Mouse (Mus musculus) MEL (cell line): ENCODE results near the gene Mab21l3. TPM values are rescaled to one million over a fixed set of nuclear protein-coding genes. Genes with fewer than 3 reads are reported as not detected.

Experiments
- DNase-seq: peaks from one replicate; pipeline ENCODE4 v3.0.0; 2011; ENCODE audit warnings: low read depth, low spot score
- H3K27ac ChIP-seq: 2 replicates; pipeline ENCODE4 v1.5.1; 2012; ENCODE audit warnings: low read depth, mild to moderate bottlenecking, control low read depth, low read length, moderate library complexity; ENCODE audit not compliant: control insufficient read depth
- H3K27me3 ChIP-seq, 2 experiments: fragments of 150-350 bp in 1 of 2; sonication (generic) in 1 of 2; 2 replicates each; pipeline ENCODE4 v1.6.1; 2012; ENCODE audit warnings: low read length in 2 of 2, mild to moderate bottlenecking in 2 of 2, improper control_type of control experiment in 1 of 2, moderate library complexity in 1 of 2; ENCODE audit not compliant: insufficient read depth in 2 of 2, control insufficient read depth in 1 of 2
- H3K36me3 ChIP-seq, 2 experiments: 2 replicates each; pipeline ENCODE4 v1.6.1; 2012 to 2014; ENCODE audit warnings: low read length in 2 of 2, improper control_type of control experiment in 1 of 2, inconsistent platforms in 1 of 2, mild to moderate bottlenecking in 1 of 2; ENCODE audit not compliant: insufficient read depth in 2 of 2, control insufficient read depth in 1 of 2
- H3K4me1 ChIP-seq, 2 experiments: fragments of 150-350 bp in 1 of 2; sonication (generic) in 1 of 2; 2 replicates each; pipeline ENCODE4 v1.6.1; 2012; ENCODE audit warnings: low read length in 2 of 2, improper control_type of control experiment in 1 of 2, mild to moderate bottlenecking in 1 of 2; ENCODE audit not compliant: insufficient read depth in 2 of 2, control insufficient read depth in 1 of 2
- H3K4me3 ChIP-seq, 2 experiments: fragments of 150-350 bp in 1 of 2; sonication (generic) in 1 of 2; 2 replicates each; pipeline ENCODE4 v1.5.1; 2012; ENCODE audit warnings: low read depth in 2 of 2, low read length in 2 of 2, mild to moderate bottlenecking in 2 of 2, moderate library complexity in 2 of 2, control low read depth in 1 of 2, improper control_type of control experiment in 1 of 2; ENCODE audit not compliant: control insufficient read depth in 1 of 2, insufficient read depth in 1 of 2
- H3K79me2 ChIP-seq: 2 replicates; pipeline ENCODE4 v1.6.1; 2012; ENCODE audit warnings: mild to moderate bottlenecking, low read length, moderate library complexity; ENCODE audit not compliant: control insufficient read depth, poor library complexity, insufficient read depth
- H3K9ac ChIP-seq: 2 replicates; pipeline ENCODE4 v1.6.1; 2012; ENCODE audit warnings: low read depth, mild to moderate bottlenecking, control low read depth, low read length, moderate library complexity; ENCODE audit not compliant: control insufficient read depth, poor library complexity, severe bottlenecking
- H3K9me3 ChIP-seq: fragments of 150-350 bp; sonication (generic); replicated peaks from 2 replicates; pipeline ENCODE4 v1.6.1; 2012; ENCODE audit warnings: mild to moderate bottlenecking, low read length, improper control_type of control experiment, moderate library complexity; ENCODE audit not compliant: insufficient read depth
- BHLHE40 ChIP-seq: IDR thresholded peaks from 2 replicates; pipeline ENCODE4 v1.6.1; 2012; ENCODE audit warnings: low read depth, mild to moderate bottlenecking, inconsistent platforms, low read length, improper control_type of control experiment, borderline replicate concordance
- CHD1 ChIP-seq: IDR thresholded peaks from 2 replicates; pipeline ENCODE4 v1.6.1; 2012; ENCODE audit warnings: low read depth, mild to moderate bottlenecking, inconsistent platforms, low read length, improper control_type of control experiment
- CTCF ChIP-seq, 3 experiments: IDR thresholded peaks in 2 of 3; conservative IDR thresholded peaks in 1 of 3; 2 replicates each; pipeline ENCODE4 v1.5.1; 2011 to 2012; ENCODE audit warnings: low read length in 3 of 3, low read depth in 2 of 3, mild to moderate bottlenecking in 2 of 3, improper control_type of control experiment in 1 of 3, inconsistent platforms in 1 of 3, mixed read lengths in 1 of 3, moderate library complexity in 1 of 3; ENCODE audit not compliant: control insufficient read depth in 1 of 3, insufficient read depth in 1 of 3, poor library complexity in 1 of 3, severe bottlenecking in 1 of 3
- EP300 ChIP-seq, 2 experiments: IDR thresholded peaks; 2 replicates each; pipeline ENCODE4 v1.6.1; 2011; ENCODE audit warnings: improper control_type of control experiment in 2 of 2, low read length in 2 of 2, low read depth in 1 of 2, mild to moderate bottlenecking in 1 of 2
- ETS1 ChIP-seq: IDR thresholded peaks from 2 replicates; pipeline ENCODE4 v1.6.1; 2012; ENCODE audit warnings: low read depth, mild to moderate bottlenecking, inconsistent platforms, low read length, improper control_type of control experiment, moderate library complexity
- HCFC1 ChIP-seq: IDR thresholded peaks from 2 replicates; pipeline ENCODE4 v1.6.1; 2012; ENCODE audit warnings: low read depth, mild to moderate bottlenecking, inconsistent platforms, low read length, improper control_type of control experiment, moderate library complexity
- MAX ChIP-seq: IDR thresholded peaks from 2 replicates; pipeline ENCODE4 v1.6.1; 2011; ENCODE audit warnings: low read length, improper control_type of control experiment
- NRF1 ChIP-seq: IDR thresholded peaks from 2 replicates; pipeline ENCODE4 v1.6.1; 2014; ENCODE audit warnings: low read depth, mild to moderate bottlenecking, inconsistent platforms, low read length, improper control_type of control experiment, moderate library complexity; ENCODE audit not compliant: poor library complexity, insufficient read depth, severe bottlenecking
- POLR2A ChIP-seq, 2 experiments: IDR thresholded peaks; 2 replicates each; pipeline ENCODE4 v1.6.1; 2011 to 2012; ENCODE audit warnings: low read length in 2 of 2, mild to moderate bottlenecking in 2 of 2, control low read depth in 1 of 2, improper control_type of control experiment in 1 of 2, low read depth in 1 of 2, moderate library complexity in 1 of 2; ENCODE audit not compliant: control insufficient read depth in 1 of 2, insufficient read depth in 1 of 2, poor library complexity in 1 of 2
- RAD21 ChIP-seq: IDR thresholded peaks from 2 replicates; pipeline ENCODE4 v1.6.1; 2011; ENCODE audit warnings: mild to moderate bottlenecking, low read depth, low read length, improper control_type of control experiment
- RCOR1 ChIP-seq: IDR thresholded peaks from 2 replicates; pipeline ENCODE4 v1.6.1; 2012; ENCODE audit warnings: low read depth, mild to moderate bottlenecking, inconsistent platforms, low read length, improper control_type of control experiment
- SIN3A ChIP-seq: IDR thresholded peaks from 2 replicates; pipeline ENCODE4 v1.6.1; 2012; ENCODE audit warnings: low read length, improper control_type of control experiment, inconsistent platforms
- SMC3 ChIP-seq: IDR thresholded peaks from 2 replicates; pipeline ENCODE4 v1.6.1; 2011; ENCODE audit warnings: low read depth, low read length, improper control_type of control experiment
- TAL1 ChIP-seq: IDR thresholded peaks from 2 replicates; pipeline ENCODE4 v1.6.1; 2012; ENCODE audit warnings: mild to moderate bottlenecking, inconsistent platforms, low read length, moderate library complexity, mixed read lengths
- TBP ChIP-seq: IDR thresholded peaks from 2 replicates; pipeline ENCODE4 v1.8.0; 2011; ENCODE audit warnings: low read depth, low read length, improper control_type of control experiment
- ZC3H11A ChIP-seq: IDR thresholded peaks from 2 replicates; pipeline ENCODE4 v1.6.1; 2012; ENCODE audit warnings: low read depth, mild to moderate bottlenecking, inconsistent platforms, low read length, improper control_type of control experiment
- ZKSCAN1 ChIP-seq: IDR thresholded peaks from 2 replicates; pipeline ENCODE4 v1.6.1; 2012; ENCODE audit warnings: low read depth, mild to moderate bottlenecking, inconsistent platforms, low read length, improper control_type of control experiment, moderate library complexity
- polyA plus RNA-seq, 2 experiments: library from polyadenylated mRNA; stranded (reverse) in 1 of 2; unstranded in 1 of 2; fragments of >175 nt in 1 of 2; fragments of >200 nt in 1 of 2; gene quantifications; 2 replicates each; pipeline versions ENCODE4 v1.2.1 to v1.2.4; 2012; ENCODE audit warnings: low replicate concordance in 2 of 2, low read depth in 1 of 2; ENCODE audit not compliant: insufficient read length in 2 of 2, insufficient read depth in 1 of 2, missing spikeins in 1 of 2
- total RNA-seq: library from RNA; depleted of rRNA; stranded (reverse); fragments of 300-350 nt; gene quantifications from 2 replicates; pipeline ENCODE4 v1.2.3, GENCODE M21; 2012

Gene Mab21l3
- total and polyA plus RNA-seq, 3 experiments = 0.04 TPM; not detected in 2

GRCm38 (mm10) chr3:101881721-101882120, 33.0 kb upstream of the Mab21l3 start:
- Histone ChIP-seq H3K4me1 (no peaks in the 10 kb centered on the region), H3K4me3 (no peak overlapping the region), H3K27ac (no peak overlapping the region), H3K9me3 (no peaks in the 10 kb centered on the region), H3K27me3 (no peaks in the 10 kb centered on the region), H3K9ac (no peak overlapping the region), H3K36me3 (no peaks in the 10 kb centered on the region), H3K79me2 (no peaks in the 10 kb centered on the region)
- TF ChIP-seq TAL1 = no peak
- TF ChIP-seq ZKSCAN1 = no peak
- TF ChIP-seq ETS1 = no peak
- no peak for TF ChIP-seq ZC3H11A
- no peak for TF ChIP-seq EP300 (IDR thresholded peaks at IDR 0.05; ENCODE audit: low read depth in 1 of 2, low read length in 2 of 2)
- DNase-seq = no peak

GRCm38 (mm10) chr3:101880818-101881217, 32.1 kb upstream of the Mab21l3 start:
- Histone ChIP-seq H3K36me3 (no peaks in the 10 kb centered on the region), H3K27ac (no peak overlapping the region), H3K9me3 (no peaks in the 10 kb centered on the region), H3K4me3 (no peak overlapping the region), H3K4me1 (no peaks in the 10 kb centered on the region), H3K79me2 (no peaks in the 10 kb centered on the region), H3K27me3 (no peaks in the 10 kb centered on the region), H3K9ac (no peak overlapping the region)
- peak; percentile 5 for DNase-seq
- TF ChIP-seq CTCF (IDR thresholded peaks at IDR 0.05 in 2 of 3, conservative IDR thresholded peaks at IDR 0.05 in 1 of 3; ENCODE audit: control insufficient read depth in 1 of 3, insufficient read depth in 1 of 3, low read depth in 2 of 3, low read length in 3 of 3, poor library complexity in 1 of 3, severe bottlenecking in 1 of 3) (peak; percentile 15 to 21 (median 17); a peak in 1 of 6 replicates), NRF1 (no peak), SMC3 (peak; percentile 18), RAD21 (peak; percentile 12)

DNA sequence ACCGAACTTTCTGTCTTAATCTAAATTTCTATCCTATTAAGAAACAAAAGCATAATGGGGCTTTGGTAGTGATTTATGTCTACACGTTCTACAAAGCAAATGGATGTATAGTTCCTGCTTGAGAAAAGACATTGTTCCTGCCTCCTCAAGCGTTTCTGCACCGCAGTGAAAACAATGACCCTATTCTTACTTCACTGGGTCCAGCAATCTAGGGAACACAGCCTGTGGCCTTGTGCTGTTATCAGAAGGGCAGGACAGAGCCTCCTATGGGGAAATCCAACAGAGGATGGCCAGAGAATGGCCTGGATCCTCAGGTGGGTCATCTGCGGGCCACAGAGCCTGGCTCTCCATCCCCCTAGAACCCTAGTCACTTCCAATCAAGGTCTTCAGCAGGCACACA, 29.4 kb upstream of the Mab21l3 start:
- Histone ChIP-seq H3K27me3 (no peaks in the 10 kb centered on the region), H3K4me1 (no peaks in the 10 kb centered on the region), H3K36me3 (no peaks in the 10 kb centered on the region), H3K9me3 (no peaks in the 10 kb centered on the region), H3K4me3 (no peak overlapping the region)
- no peak for DNase-seq
- TF ChIP-seq SMC3 (no peak), ETS1 (no peak), SIN3A (no peak), BHLHE40 (no peak), ZKSCAN1 (no peak), TBP (no peak), POLR2A (IDR thresholded peaks at IDR 0.05; ENCODE audit: control insufficient read depth in 1 of 2, insufficient read depth in 1 of 2, low read depth in 1 of 2, low read length in 2 of 2, poor library complexity in 1 of 2) (no peak), CTCF (IDR thresholded peaks at IDR 0.05 in 2 of 3, conservative IDR thresholded peaks at IDR 0.05 in 1 of 3; ENCODE audit: control insufficient read depth in 1 of 3, insufficient read depth in 1 of 3, low read depth in 2 of 3, low read length in 3 of 3, poor library complexity in 1 of 3, severe bottlenecking in 1 of 3) (no peak), RCOR1 (no peak), HCFC1 (no peak), MAX (no peak), ZC3H11A (no peak), CHD1 (no peak)
- TF ChIP-seq, all 39 proteins: peak for 0
- Histone ChIP-seq H3K27ac (no peak overlapping the region), H3K79me2 (no peaks in the 10 kb centered on the region), H3K9ac (no peak overlapping the region)
